Mouse (Mus musculus) heart, postnatal 0 days (tissue): ENCODE results near the gene Zfp950. TPM values are rescaled to one million over a fixed set of nuclear protein-coding genes. Genes with fewer than 3 reads are reported as not detected.

Experiments used
- ATAC-seq: fragments of 200-750 bp; cut with Nextera tagmentation; 2 replicates; pipeline ENCODE4 v1.8.0; 2017; ENCODE audit warnings: low read depth, moderate number of reproducible peaks, moderate library complexity; ENCODE audit not compliant: insufficient read depth
- DNase-seq: peaks from one replicate; pipeline ENCODE4 v3.0.0-alpha.2; 2016; ENCODE audit warnings: low spot score
- H3K27ac ChIP-seq: fragments of 300-500 bp; sonication (generic); 2 replicates; pipeline ENCODE4 v1.5.1; 2014; ENCODE audit warnings: low read depth, mild to moderate bottlenecking
- H3K27me3 ChIP-seq: fragments of 300-500 bp; sonication (generic); 2 replicates; pipeline ENCODE4 v1.6.1; 2014; ENCODE audit warnings: low read length, mixed read lengths; ENCODE audit not compliant: control insufficient read depth, insufficient read depth
- H3K36me3 ChIP-seq: fragments of 300-500 bp; sonication (generic); replicated peaks from 2 replicates; pipeline ENCODE4 v1.6.1; 2014; ENCODE audit warnings: low read length, mixed read lengths; ENCODE audit not compliant: control insufficient read depth, insufficient read depth
- H3K4me1 ChIP-seq: fragments of 300-500 bp; sonication (generic); 2 replicates; pipeline ENCODE4 v1.6.1; 2014; ENCODE audit warnings: antibody characterized with exemption; ENCODE audit not compliant: control insufficient read depth, insufficient read depth
- H3K4me2 ChIP-seq: fragments of 300-500 bp; sonication (generic); 2 replicates; pipeline ENCODE4 v1.6.1; 2014; ENCODE audit warnings: low read depth, mild to moderate bottlenecking, low read length, moderate library complexity
- H3K4me3 ChIP-seq: fragments of 300-500 bp; sonication (generic); 2 replicates; pipeline ENCODE4 v1.5.1; 2014; ENCODE audit warnings: low read depth, low read length
- H3K9ac ChIP-seq: fragments of 300-500 bp; sonication (generic); replicated peaks from 2 replicates; pipeline ENCODE4 v1.6.1; 2014; ENCODE audit warnings: low read depth, low read length, mixed read lengths
- H3K9me3 ChIP-seq: fragments of 300-500 bp; sonication (generic); replicated peaks from 2 replicates; pipeline ENCODE4 v1.6.1; 2016; ENCODE audit warnings: low read length; ENCODE audit not compliant: control insufficient read depth
- CTCF ChIP-seq: IDR thresholded peaks from 2 replicates; pipeline ENCODE4 v1.5.1; 2016; ENCODE audit warnings: antibody characterized with exemption, control low read depth, low read depth
- EP300 ChIP-seq: IDR thresholded peaks from 2 replicates; pipeline ENCODE4 v1.6.1; 2016; ENCODE audit warnings: antibody characterized with exemption, low read depth
- WGBS: fragments of 180-500 bp; shearing (Covaris S2); extraction: QIAGEN DNeasy Blood & Tissue Kit; methylation state at CpG from one replicate; pipeline ENCODE4 v1.1.7; 2014; 5-methylcytosine and 5-hydroxymethylcytosine counted together
- polyA plus RNA-seq: library from polyadenylated mRNA; unstranded; fragments of >200 nt; fragmentation: Nextera tagmentation; extraction: Ambion mirVana; gene quantifications from 2 replicates; pipeline ENCODE4 v1.2.1, GENCODE M21; 2015
- total RNA-seq: library from RNA; depleted of rRNA; stranded (reverse); fragments of >200 nt; gene quantifications from 2 replicates; pipeline ENCODE4 v1.2.3, GENCODE M21; 2014; ENCODE audit warnings: low replicate concordance

Gene Zfp950
- total and polyA plus RNA-seq, 2 experiments from 2014 or later, result 12.5 to 18.7 TPM

GRCm38 (mm10) chr19:61090541-61090940, 50.1 kb downstream of the Zfp950 start:
- Histone ChIP-seq H3K27me3 (no peaks in the 10 kb centered on the region), H3K36me3 (peaks cover 76% of the 10 kb centered on the region), H3K4me3 (no peak overlapping the region), H3K4me2 (no peak overlapping the region), H3K9me3 (no peaks in the 10 kb centered on the region), H3K27ac (no peak overlapping the region), H3K4me1 (no peaks in the 10 kb centered on the region), H3K9ac (no peak overlapping the region)
- TF ChIP-seq EP300, result no peak
- TF ChIP-seq CTCF, result no peak
- ATAC-seq, result no peak
- no peak for DNase-seq
- WGBS, result 90% methylated on average over 4 of the region's 4 CpGs

DNA sequence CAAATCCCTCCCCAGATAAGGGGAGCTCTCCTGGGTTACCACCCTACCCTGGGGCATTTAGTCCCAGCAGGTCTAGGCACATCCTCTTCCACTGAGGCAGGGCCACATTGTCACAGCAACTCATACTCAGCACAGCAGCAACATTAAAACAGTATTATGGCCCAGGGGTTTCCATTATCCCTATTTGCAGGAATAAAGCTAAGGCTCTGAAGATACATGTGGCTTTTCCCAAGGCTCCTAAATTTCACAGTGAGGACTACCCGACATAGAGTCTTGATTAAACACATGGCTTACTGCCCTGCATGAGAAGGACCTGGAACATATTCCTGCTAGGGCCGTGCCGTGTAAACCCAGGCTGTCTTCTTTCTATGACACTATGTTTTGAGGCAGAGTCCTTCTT, 51.6 kb downstream of the Zfp950 start:
- DNase-seq (no peak), ATAC-seq (no peak)
- Histone ChIP-seq H3K36me3 (peaks cover 76% of the 10 kb centered on the region), H3K9me3 (no peaks in the 10 kb centered on the region), H3K27me3 (no peaks in the 10 kb centered on the region), H3K4me3 (no peak overlapping the region), H3K4me2 (no peak overlapping the region), H3K9ac (no peak overlapping the region), H3K4me1 (no peaks in the 10 kb centered on the region), H3K27ac (no peak overlapping the region)
- WGBS, result 83% methylated on average over 3 of the region's 3 CpGs
- TF ChIP-seq EP300 (no peak), CTCF (no peak)

- Histone ChIP-seq H3K27ac (no peak overlapping the region), H3K9me3 (no peaks in the 10 kb centered on the region), H3K4me1 (no peaks in the 10 kb centered on the region), H3K4me3 (no peak overlapping the region), H3K4me2 (no peak overlapping the region), H3K27me3 (no peaks in the 10 kb centered on the region), H3K36me3 (peaks cover 71% of the 10 kb centered on the region), H3K9ac (no peak overlapping the region)
- WGBS, result 93% methylated on average over 1 of the region's 1 CpGs
- DNase-seq (no peak), ATAC-seq (no peak)
- no peak for TF ChIP-seq EP300
- no peak for TF ChIP-seq CTCF
Observed at GRCm38 (mm10) chr19:61087781-61088180, 52.9 kb downstream of the Zfp950 start.

DNA sequence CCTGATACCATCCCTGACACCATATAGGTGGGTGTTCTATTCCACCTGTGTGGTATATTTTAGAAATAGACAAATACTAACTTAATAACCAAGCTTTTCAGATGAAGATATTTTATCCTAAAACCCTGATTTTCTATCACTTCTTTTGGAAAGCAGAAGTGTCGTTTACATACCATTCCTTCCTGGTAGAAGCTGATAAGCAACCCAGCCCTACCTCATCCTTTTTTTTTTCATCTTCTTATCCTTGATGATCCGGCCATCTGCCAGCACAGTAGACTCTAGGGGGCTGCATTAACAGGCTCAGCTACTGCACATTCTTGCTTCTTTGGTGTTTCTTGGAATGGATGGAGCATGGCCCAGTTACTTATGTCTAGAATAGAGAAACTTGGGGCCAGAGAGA, 55.4 kb downstream of the Zfp950 start:
- H3K4me2 ChIP-seq, result no peak overlapping the region
- TF ChIP-seq EP300 (no peak), CTCF (no peak)
- no peaks in the 10 kb centered on the region for H3K4me1 ChIP-seq
- H3K9ac ChIP-seq, result no peak overlapping the region
- H3K4me3 ChIP-seq, result no peak overlapping the region
- 53% methylated on average over 2 of the region's 2 CpGs for WGBS
- no peaks in the 10 kb centered on the region for H3K27me3 ChIP-seq
- H3K36me3 ChIP-seq, result peaks cover 63% of the 10 kb centered on the region
- no peak for ATAC-seq
- no peaks in the 10 kb centered on the region for H3K9me3 ChIP-seq
- no peak for DNase-seq
- no peak overlapping the region for H3K27ac ChIP-seq

GRCm38 (mm10) chr19:61084149-61084940, 56.3 kb downstream of the Zfp950 start:
- Histone ChIP-seq H3K4me3 (no peak overlapping the region), H3K9me3 (no peaks in the 10 kb centered on the region), H3K27me3 (no peaks in the 10 kb centered on the region), H3K27ac (no peak overlapping the region), H3K4me2 (no peak overlapping the region), H3K36me3 (peaks cover 54% of the 10 kb centered on the region), H3K4me1 (no peaks in the 10 kb centered on the region), H3K9ac (no peak overlapping the region)
- WGBS, result 48% methylated on average over 4 of the region's 4 CpGs
- peak; percentile 71 for ATAC-seq
- DNase-seq, result peak; percentile 71
- TF ChIP-seq CTCF, result peak; percentile 98
- TF ChIP-seq EP300, result no peak

DNA sequence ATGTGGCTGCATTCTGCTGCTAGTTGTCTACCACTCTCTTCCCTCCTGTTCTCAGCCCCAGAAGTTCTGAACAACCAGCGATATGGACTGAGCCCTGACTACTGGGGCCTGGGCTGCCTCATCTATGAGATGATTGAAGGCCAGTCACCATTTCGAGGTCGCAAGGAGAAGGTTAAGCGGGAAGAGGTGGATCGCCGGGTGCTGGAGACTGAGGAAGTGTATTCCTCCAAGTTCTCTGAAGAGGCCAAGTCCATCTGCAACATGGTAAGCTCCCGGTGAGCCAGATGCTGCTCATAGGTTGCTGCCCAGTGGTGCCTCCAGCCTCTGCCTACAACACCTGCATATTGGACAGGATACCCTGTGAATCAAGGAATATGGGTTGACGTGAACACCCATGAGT, 57.6 kb downstream of the Zfp950 start:
- TF ChIP-seq EP300 (no peak), CTCF (no peak)
- H3K4me1 ChIP-seq, result no peaks in the 10 kb centered on the region
- H3K27me3 ChIP-seq, result no peaks in the 10 kb centered on the region
- no peak overlapping the region for H3K27ac ChIP-seq
- H3K4me3 ChIP-seq, result no peak overlapping the region
- H3K4me2 ChIP-seq, result no peak overlapping the region
- DNase-seq, result no peak
- H3K9me3 ChIP-seq, result no peaks in the 10 kb centered on the region
- ATAC-seq, result no peak
- H3K9ac ChIP-seq, result no peak overlapping the region
- H3K36me3 ChIP-seq, result peaks cover 49% of the 10 kb centered on the region
- WGBS, result 93% methylated on average over 8 of the region's 8 CpGs
